Mouse (Mus musculus) intestine, embryonic 16.5 days (tissue): Measurements from ENCODE around the gene Gtf2ird2. TPM values are rescaled to one million over a fixed set of nuclear protein-coding genes. Genes with fewer than 3 reads are reported as not detected.

Experiments used
- ATAC-seq: fragments of 200-750 bp; cut with Nextera tagmentation; 2 replicates; pipeline ENCODE4 v1.8.0; 2017; ENCODE audit warnings: moderate TSS enrichment, moderate library complexity
- H3K27ac ChIP-seq: fragments of 300-500 bp; sonication (generic); 2 replicates; pipeline ENCODE4 v1.5.1; 2014; ENCODE audit warnings: mild to moderate bottlenecking, low read length
- H3K27me3 ChIP-seq: fragments of 300-500 bp; sonication (generic); replicated peaks from 2 replicates; pipeline ENCODE4 v1.6.1; 2014; ENCODE audit warnings: low read length, control low read depth, mixed read lengths; ENCODE audit not compliant: control insufficient read depth, insufficient read depth
- H3K36me3 ChIP-seq: fragments of 300-500 bp; sonication (generic); 2 replicates; pipeline ENCODE4 v1.6.1; 2014; ENCODE audit warnings: low read length, control low read depth; ENCODE audit not compliant: control insufficient read depth, insufficient read depth
- H3K4me1 ChIP-seq: fragments of 300-500 bp; sonication (generic); 2 replicates; pipeline ENCODE4 v1.6.1; 2014; ENCODE audit warnings: low read length, control low read depth, mixed read lengths; ENCODE audit not compliant: control insufficient read depth, insufficient read depth
- H3K4me2 ChIP-seq: fragments of 300-500 bp; sonication (generic); 2 replicates; pipeline ENCODE4 v1.6.1; 2014; ENCODE audit warnings: low read depth, low read length, control low read depth
- H3K4me3 ChIP-seq: fragments of 300-500 bp; sonication (generic); 2 replicates; pipeline ENCODE4 v1.5.1; 2014; ENCODE audit warnings: mild to moderate bottlenecking, low read length
- H3K9ac ChIP-seq: fragments of 300-500 bp; sonication (generic); 2 replicates; pipeline ENCODE4 v1.6.1; 2014; ENCODE audit warnings: low read depth, low read length
- H3K9me3 ChIP-seq: fragments of 300-500 bp; sonication (generic); 2 replicates; pipeline ENCODE4 v1.6.1; 2016; ENCODE audit warnings: low read length, control low read depth; ENCODE audit not compliant: control insufficient read depth
- WGBS: fragments of 180-500 bp; shearing (Covaris S2); extraction: QIAGEN DNeasy Blood & Tissue Kit; methylation state at CpG from one replicate; pipeline ENCODE4 v1.1.7; 2014; 5-methylcytosine and 5-hydroxymethylcytosine counted together
- polyA plus RNA-seq: library from polyadenylated mRNA; unstranded; fragments of >200 nt; fragmentation: Nextera tagmentation; extraction: Ambion mirVana; gene quantifications from 2 replicates; pipeline ENCODE4 v1.2.1, GENCODE M21; 2015

Gene Gtf2ird2
- polyA plus RNA-seq, 1 experiment from 2014 or later, result 7.0 TPM

GRCm38 (mm10) chr5:134227574-134228248 is 43.9 kb downstream of the Gtf2ird2 start:
- 42% methylated on average over 11 of the region's 11 CpGs for WGBS

GRCm38 (mm10) chr5:134228249-134228638 is 44.4 kb downstream of the Gtf2ird2 start:
- Histone ChIP-seq H3K27me3 (no peaks in the 10 kb centered on the region), H3K4me2 (no peak overlapping the region), H3K9ac (peak overlapping the region; percentile 29; the same call in 1 of the 2 replicates), H3K4me1 (peaks cover 12% of the 10 kb centered on the region), H3K9me3 (no peaks in the 10 kb centered on the region), H3K4me3 (no peak overlapping the region), H3K36me3 (no peaks in the 10 kb centered on the region), H3K27ac (no peak overlapping the region)
- ATAC-seq, result no peak
- 70% methylated on average over 6 of the region's 6 CpGs for WGBS

More at GRCm38 (mm10) chr5:134227574-134228248, 43.9 kb downstream of the Gtf2ird2 start:
- Histone ChIP-seq H3K4me3 (no peak overlapping the region), H3K4me1 (peaks cover 9% of the 10 kb centered on the region; the same call in 1 of the 2 replicates), H3K27ac (no peak overlapping the region), H3K9ac (0 out of 2 replicates have a peak overlapping the region, but pooled peaks have one; percentile 29), H3K9me3 (no peaks in the 10 kb centered on the region), H3K27me3 (no peaks in the 10 kb centered on the region), H3K36me3 (no peaks in the 10 kb centered on the region), H3K4me2 (no peak overlapping the region)
- no peak for ATAC-seq

DNA sequence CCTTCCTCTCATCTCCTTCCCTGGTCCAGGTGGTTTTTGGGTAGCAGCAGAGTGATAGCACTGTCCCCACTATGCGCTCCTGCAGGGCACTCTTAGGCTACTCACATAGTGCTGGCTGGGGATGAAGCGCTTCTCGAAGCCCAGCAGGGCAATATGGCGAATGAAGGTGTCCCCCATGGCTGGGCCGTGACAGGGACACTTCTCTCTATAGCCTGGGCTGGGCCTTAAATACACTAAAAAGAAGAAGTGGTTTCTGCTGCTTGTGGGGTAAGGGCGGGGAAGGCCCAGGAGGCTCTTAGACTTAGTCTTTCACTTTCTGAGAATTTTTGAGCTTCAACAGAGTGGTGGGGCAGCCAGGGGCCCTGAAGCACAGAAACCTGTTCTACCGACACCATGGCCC is 45.6 kb downstream of the Gtf2ird2 start, which contains the start of gene Ncf1:
Gene Ncf1, minus strand, starts transcription at position 235 of the 400 bp plus-strand sequence.
- Histone ChIP-seq H3K4me2 (no peak within 1 kb of the TSS), H3K27ac (no peak within 1 kb of the TSS), H3K4me3 (no peak within 1 kb of the TSS), H3K4me1 (peaks cover 17% of the 10 kb centered on the region), H3K9me3 (no peaks in the 10 kb centered on the region), H3K36me3 (no peaks in the 10 kb centered on the region), H3K27me3 (no peaks in the 10 kb centered on the region), H3K9ac (peak within 1 kb of the TSS; percentile 29; the same call in 1 of the 2 replicates)
- WGBS, result 80% methylated on average over 7 of the region's 7 CpGs
- no peak for ATAC-seq

GRCm38 (mm10) chr5:134231376-134231775 is 47.6 kb downstream of the Gtf2ird2 start:
- no peak for ATAC-seq
- H3K9ac ChIP-seq, result no peak overlapping the region
- 74% methylated on average over 5 of the region's 5 CpGs for WGBS
- H3K36me3 ChIP-seq, result no peaks in the 10 kb centered on the region
- H3K4me3 ChIP-seq, result no peak overlapping the region
- no peak overlapping the region for H3K4me2 ChIP-seq
- H3K4me1 ChIP-seq, result peaks cover 26% of the 10 kb centered on the region
- no peaks in the 10 kb centered on the region for H3K27me3 ChIP-seq
- no peak overlapping the region for H3K27ac ChIP-seq
- no peaks in the 10 kb centered on the region for H3K9me3 ChIP-seq

DNA sequence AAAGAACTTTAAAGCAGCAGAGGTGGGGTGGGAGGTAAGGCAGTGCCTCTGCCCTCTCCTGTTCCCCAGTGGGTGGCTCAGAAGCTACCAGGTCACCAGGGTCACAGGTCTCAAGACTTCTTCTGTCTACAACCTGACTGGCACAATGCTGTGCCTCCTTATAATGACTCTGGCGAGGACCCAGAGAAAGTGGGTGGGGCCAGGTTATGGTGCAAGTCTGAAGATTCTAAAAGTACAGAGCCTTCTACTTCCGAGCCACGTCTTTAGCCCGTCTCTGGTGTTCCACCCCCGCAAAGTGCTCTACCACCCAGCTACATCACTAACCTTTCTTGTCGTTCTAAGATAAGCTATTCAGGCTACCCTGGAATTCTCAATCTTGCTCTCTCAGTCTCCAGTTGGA is 48.3 kb downstream of the Gtf2ird2 start:
- H3K4me2 ChIP-seq, result 0 out of 2 replicates have a peak overlapping the region, but pooled peaks have one; percentile 1
- peak; percentile 52 for ATAC-seq
- 50% methylated on average over 6 of the region's 6 CpGs for WGBS

DNA sequence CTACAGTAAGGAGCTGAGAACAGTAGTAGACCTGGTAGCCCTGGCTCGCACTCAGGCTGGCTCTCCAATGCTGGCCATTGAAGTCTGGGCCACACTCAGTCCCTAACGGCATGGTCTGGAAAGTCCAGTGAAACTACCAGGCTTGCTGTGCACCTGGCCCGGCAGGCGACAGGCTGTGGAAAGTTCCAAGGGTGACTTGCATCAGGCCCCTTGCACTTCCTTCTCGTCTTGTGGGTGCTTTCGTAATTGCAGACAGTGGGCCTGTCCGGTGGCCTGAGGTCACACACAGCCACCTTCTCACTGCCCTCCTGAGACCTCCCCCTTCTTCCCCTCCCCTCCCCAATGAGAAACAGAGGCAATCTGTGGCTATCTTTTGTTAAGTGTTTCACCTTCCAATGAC is 48.7 kb downstream of the Gtf2ird2 start:
- no peaks in the 10 kb centered on the region for H3K27me3 ChIP-seq
- H3K4me3 ChIP-seq, result no peak overlapping the region
- H3K4me1 ChIP-seq, result peaks cover 29% of the 10 kb centered on the region
- 0 out of 2 replicates have a peak overlapping the region, but pooled peaks have one; percentile 1 for H3K4me2 ChIP-seq
- H3K36me3 ChIP-seq, result peaks cover 8% of the 10 kb centered on the region
- no peak overlapping the region for H3K9ac ChIP-seq
- WGBS, result 23% methylated on average over 7 of the region's 7 CpGs
- peak overlapping the region; percentile 73 for H3K27ac ChIP-seq
- no peaks in the 10 kb centered on the region for H3K9me3 ChIP-seq
- peak; percentile 65 for ATAC-seq

More for the DNA sequence above, 48.3 kb downstream of the Gtf2ird2 start:
- Histone ChIP-seq H3K27ac (peak overlapping the region; percentile 73), H3K4me3 (no peak overlapping the region), H3K9ac (no peak overlapping the region), H3K9me3 (no peaks in the 10 kb centered on the region), H3K4me1 (peaks cover 29% of the 10 kb centered on the region), H3K36me3 (peaks cover 4% of the 10 kb centered on the region), H3K27me3 (no peaks in the 10 kb centered on the region)

DNA sequence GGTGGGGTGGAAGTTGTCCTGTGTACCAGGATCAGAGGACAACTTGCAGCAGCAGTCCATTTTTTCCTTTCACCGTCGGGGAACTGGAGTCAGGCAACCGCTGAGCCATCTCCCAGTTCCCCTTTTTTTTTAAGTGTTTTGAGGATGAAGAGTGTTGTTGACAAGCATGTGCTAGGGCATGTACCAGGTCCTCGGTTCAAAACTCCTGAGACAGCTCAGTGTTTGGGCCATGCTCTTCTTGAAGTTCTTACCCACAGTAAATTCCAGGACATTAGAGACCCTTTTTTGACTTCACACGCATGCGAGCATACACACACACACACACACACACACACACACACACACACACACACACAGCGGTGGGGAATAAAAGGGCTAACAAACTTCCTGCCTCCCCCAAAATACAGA is 49.4 kb downstream of the Gtf2ird2 start:
- WGBS, result 57% methylated on average over 7 of the region's 7 CpGs
- Histone ChIP-seq H3K9ac (no peak overlapping the region), H3K4me2 (no peak overlapping the region), H3K4me1 (peaks cover 29% of the 10 kb centered on the region), H3K9me3 (no peaks in the 10 kb centered on the region), H3K27ac (peak overlapping the region; percentile 62), H3K4me3 (no peak overlapping the region), H3K27me3 (no peaks in the 10 kb centered on the region), H3K36me3 (peaks cover 12% of the 10 kb centered on the region)
- ATAC-seq, result no peak

DNA sequence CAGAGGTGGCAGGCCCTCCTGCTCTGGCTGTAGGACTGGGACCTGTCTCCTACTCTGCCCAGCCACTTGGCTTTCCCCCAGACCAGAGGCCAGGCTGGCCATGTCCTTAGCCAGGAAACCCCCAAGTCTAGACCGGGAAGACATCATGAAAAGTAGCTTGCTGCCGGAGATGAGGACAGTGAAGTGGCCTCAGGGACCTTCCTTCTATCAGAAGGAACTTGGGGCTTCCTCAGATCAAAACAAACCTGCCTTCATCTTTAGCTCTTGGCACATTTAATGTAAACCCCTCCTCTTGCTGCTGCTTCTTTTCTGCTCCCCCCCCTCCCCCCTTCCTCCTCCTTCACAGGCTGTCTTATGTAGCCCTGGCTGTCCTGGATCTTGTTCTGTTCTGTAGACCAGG is 50.4 kb downstream of the Gtf2ird2 start:
- ATAC-seq, result no peak
- Histone ChIP-seq H3K27me3 (no peaks in the 10 kb centered on the region), H3K9ac (no peak overlapping the region), H3K4me1 (peaks cover 29% of the 10 kb centered on the region), H3K4me3 (no peak overlapping the region), H3K36me3 (peaks cover 12% of the 10 kb centered on the region), H3K27ac (peak overlapping the region; percentile 32; the same call in 1 of the 2 replicates), H3K4me2 (no peak overlapping the region), H3K9me3 (no peaks in the 10 kb centered on the region)
- 45% methylated on average over 2 of the region's 2 CpGs for WGBS

- Histone ChIP-seq H3K9me3 (no peaks in the 10 kb centered on the region), H3K4me3 (no peak overlapping the region), H3K36me3 (peaks cover 17% of the 10 kb centered on the region), H3K27ac (peak overlapping the region; percentile 23), H3K4me2 (no peak overlapping the region), H3K4me1 (peaks cover 29% of the 10 kb centered on the region), H3K27me3 (no peaks in the 10 kb centered on the region), H3K9ac (no peak overlapping the region)
- no peak for ATAC-seq
- 28% methylated on average over 6 of the region's 6 CpGs for WGBS
Measured at GRCm38 (mm10) chr5:134235111-134235510, 51.3 kb downstream of the Gtf2ird2 start.
